Mouse (Mus musculus) frontal cortex, adult 2 months (tissue): ENCODE results near the gene Gcnt1. TPM values are rescaled to one million over a fixed set of nuclear protein-coding genes. Genes with fewer than 3 reads are reported as not detected.

Experiments used
- DNase-seq, 2 experiments: peaks; one replicate each; pipeline ENCODE4 v3.0.0; 2022; ENCODE audit warnings: low spot score in 1 of 2; ENCODE audit errors: extremely low spot score in 1 of 2
- polyA plus RNA-seq: library from polyadenylated mRNA; depleted of rRNA; stranded (reverse); fragments of >200 nt; gene quantifications from 2 replicates; pipeline ENCODE4 v1.2.3, GENCODE M21; 2012; rRNA removed

The Gcnt1 gene
- 10.9 and 11.1 TPM in 2 replicates for polyA plus RNA-seq

- DNase-seq, result no peak
Measured at GRCm38 (mm10) chr19:17372701-17373100, at the start of gene Gcnt1. Gcnt1 (minus strand) TSS chr19:17372844.

GRCm38 (mm10) chr19:17417855-17418254 lies 45.2 kb upstream of the Gcnt1 start:
- DNase-seq, result no peak

GRCm38 (mm10) chr19:17412915-17413459 lies 40.3 kb upstream of the Gcnt1 start:
- no peak for DNase-seq

- DNase-seq, result no peak
Measured at GRCm38 (mm10) chr19:17410465-17411065, 37.9 kb upstream of the Gcnt1 start.

GRCm38 (mm10) chr19:17409351-17409750 lies 36.7 kb upstream of the Gcnt1 start:
- DNase-seq, result no peak

- no peak for DNase-seq
Measured at GRCm38 (mm10) chr19:17408591-17408990, 35.9 kb upstream of the Gcnt1 start.

- DNase-seq, result no peak
Measured at GRCm38 (mm10) chr19:17406823-17407222, 34.2 kb upstream of the Gcnt1 start.

- no peak for DNase-seq
Measured at GRCm38 (mm10) chr19:17403175-17403574, 30.5 kb upstream of the Gcnt1 start.

GRCm38 (mm10) chr19:17400571-17400970 lies 27.9 kb upstream of the Gcnt1 start:
- DNase-seq, result no peak

- DNase-seq, result no peak
Measured at GRCm38 (mm10) chr19:17399965-17400364, 27.3 kb upstream of the Gcnt1 start.

GRCm38 (mm10) chr19:17397922-17398321 lies 25.3 kb upstream of the Gcnt1 start:
- no peak for DNase-seq

- no peak for DNase-seq
Measured at GRCm38 (mm10) chr19:17396802-17397201, 24.2 kb upstream of the Gcnt1 start.

- DNase-seq, result peak; percentile 63 to 90
Measured at GRCm38 (mm10) chr19:17393841-17394591, 21.4 kb upstream of the Gcnt1 start, which contains the start of gene Rfk. Rfk (plus strand) TSS chr19:17394043.

GRCm38 (mm10) chr19:17392866-17393265 lies 20.2 kb upstream of the Gcnt1 start:
- DNase-seq, result no peak

- peak in 1 of 2 experiments; percentile 56 for DNase-seq
Measured at GRCm38 (mm10) chr19:17388404-17388803, 15.8 kb upstream of the Gcnt1 start.

- DNase-seq, result no peak
Measured at GRCm38 (mm10) chr19:17386424-17386823, 13.8 kb upstream of the Gcnt1 start.

GRCm38 (mm10) chr19:17385426-17385825 lies 12.8 kb upstream of the Gcnt1 start:
- DNase-seq, result no peak

GRCm38 (mm10) chr19:17385022-17385421 lies 12.4 kb upstream of the Gcnt1 start:
- no peak for DNase-seq

- DNase-seq, result peak in 1 of 2 experiments; percentile 28
Measured at GRCm38 (mm10) chr19:17382807-17383397, 10.3 kb upstream of the Gcnt1 start.

- DNase-seq, result no peak
Measured at GRCm38 (mm10) chr19:17380549-17380948, 7.9 kb upstream of the Gcnt1 start.

GRCm38 (mm10) chr19:17378845-17379244 lies 6.2 kb upstream of the Gcnt1 start:
- DNase-seq, result no peak
